In genomic region chr3:83765871-83766725, GRCm38 (mm10) we compare ENCODE assay signal across 8 mouse cellular contexts. TPM values are rescaled to one million over a fixed set of nuclear protein-coding genes. Genes with fewer than 3 reads are reported as not detected.
DNase-seq lines count a peak whose midpoint lies in the region; ATAC-seq and TF ChIP-seq lines count a peak whose summit lies in the region.

Gene Sfrp2 (plus strand): TSS chr3:83766321.

- H3K4me3 ChIP-seq in lung, adult 2 months (replicated peaks; ENCODE audit: extremely low read depth, low read depth, low read length): no peak within 1 kb of the TSS
- H3K4me3 ChIP-seq in kidney, embryonic 15.5 days (replicated peaks): peak within 1 kb of the TSS; percentile 59

- peak within 1 kb of the TSS; percentile 97 for H3K4me2 ChIP-seq in kidney, embryonic 15.5 days

- 0 out of 2 replicates have a peak, but pooled peaks cover 2% of the 10 kb centered on the region for H3K4me1 ChIP-seq in lung, adult 2 months (ENCODE audit: control insufficient read depth, insufficient read depth, low read length)
- H3K4me1 ChIP-seq in kidney, embryonic 15.5 days: peaks cover 45% of the 10 kb centered on the region

- peak; percentile 90 for ATAC-seq in kidney, embryonic 15.5 days (replicated peaks; ENCODE audit: low FRiP score)
- no peak for ATAC-seq in megakaryocyte-erythroid progenitor cell, adult 5-6 weeks (replicated peaks; ENCODE audit: low FRiP score, low TSS enrichment, poor library complexity, severe bottlenecking)

- 1% methylated on average over 81 of the region's 82 CpGs for WGBS in lung, adult 2 months
- WGBS in kidney, embryonic 15.5 days: under 1% methylated on average over 79 of the region's 82 CpGs

- no peak for TF ChIP-seq POLR2A in lung, adult 2 months (IDR thresholded peaks at IDR 0.05; ENCODE audit: borderline replicate concordance, extremely low read depth, low read depth, low read length)

- no peaks in the 10 kb centered on the region for H3K9me3 ChIP-seq in kidney, embryonic 15.5 days (replicated peaks)

- peak within 1 kb of the TSS; percentile 45 for H3K27ac ChIP-seq in kidney, embryonic 15.5 days

- peaks cover 8% of the 10 kb centered on the region for H3K36me3 ChIP-seq in kidney, embryonic 15.5 days
- no peaks in the 10 kb centered on the region for H3K36me3 ChIP-seq in splenic B cell, adult 2 months (ENCODE audit: control insufficient read depth, insufficient read depth, low read length, poor library complexity, severe bottlenecking)

- no peak for DNase-seq in lung, adult 2 months
- no peak for DNase-seq in lung, postnatal 36 days
- DNase-seq in brain, adult 2 months (ENCODE audit: low read depth, low spot score): peak; percentile 30
- peak; percentile 29 to 68 for DNase-seq in gastrocnemius, postnatal 4 days (ENCODE audit: low spot score in 2 of 2)
- peak; percentile 14 for DNase-seq in lung, postnatal 14 days
- DNase-seq in splenic B cell, adult 2 months (ENCODE audit: low read depth, low spot score): peak; percentile 11

- peaks cover 39% of the 10 kb centered on the region for H3K27me3 ChIP-seq in kidney, embryonic 15.5 days
- no peaks in the 10 kb centered on the region for H3K27me3 ChIP-seq in splenic B cell, adult 2 months (ENCODE audit: control insufficient read depth, insufficient read depth, low read length, poor library complexity, severe bottlenecking)

- TF ChIP-seq CTCF in lung, adult 2 months (IDR thresholded peaks at IDR 0.05; ENCODE audit: insufficient read depth, low read length): no peak

- peak within 1 kb of the TSS; percentile 64 for H3K9ac ChIP-seq in kidney, embryonic 15.5 days

RNA-seq across cellular contexts. Expression of gene Sfrp2, which starts in this region (rescaled TPM):
- 33.1 and 48.9 TPM in 2 replicates for polyA plus RNA-seq in lung, adult 2 months (2012; rRNA removed)
- total RNA-seq in gastrocnemius, postnatal 4 days (2021): 10 to 100 TPM; 36.2 to 38.2 TPM
- 175 and 225 TPM in 2 replicates for polyA plus RNA-seq in kidney, embryonic 15.5 days (2015; fragmentation: Nextera tagmentation; extraction: Ambion mirVana)
- total RNA-seq in megakaryocyte-erythroid progenitor cell, adult 5-6 weeks (2014; fragmentation: Nextera tagmentation): not detected in 2 replicates
- total RNA-seq in megakaryocyte-erythroid progenitor cell, adult 5-6 weeks (2017): not detected in 2 replicates

Comparison
In these comparisons a context has a peak if more than half of its experiments do, and no peak if none do; other contexts are left out.
1. RNA of gene Sfrp2 (total RNA-seq): 36.2 to 38.2 TPM in gastrocnemius, postnatal 4 days; not detected in megakaryocyte-erythroid progenitor cell, adult 5-6 weeks; every median in the first group is over 10 times any median in the second.
2. DNase-seq: peak in brain, adult 2 months (single experiment), gastrocnemius, postnatal 4 days (2 of 2), lung, postnatal 14 days (single experiment) and splenic B cell, adult 2 months (single experiment); none in lung, adult 2 months (single experiment) and lung, postnatal 36 days (single experiment).